Mouse (Mus musculus) liver, adult 2 months (tissue): ENCODE results near the gene Lipm.

ENCODE experiments used
- CTCF ChIP-seq: fragments of 200-500 bp; IDR thresholded peaks from 2 replicates; pipeline ENCODE4 v1.5.1; 2011; ENCODE audit warnings: low read depth, low read length, control low read depth
- POLR2A ChIP-seq: fragments of 200-500 bp; IDR thresholded peaks from 2 replicates; pipeline ENCODE4 v1.6.1; 2011; ENCODE audit warnings: low read length, control low read depth; ENCODE audit not compliant: insufficient read depth; ENCODE audit errors: extremely low read depth

- TF ChIP-seq CTCF (no peak), POLR2A (no peak)
Observed at GRCm38 (mm10) chr19:34165891-34166290, 65.2 kb downstream of the Lipm start, which contains the start of gene Ankrd22.
